In genomic region chr7:118488060-118488664, GRCm38 (mm10) we compare ENCODE assay signal across 11 mouse cellular contexts. TPM values are rescaled to one million over a fixed set of nuclear protein-coding genes. Genes with fewer than 3 reads are reported as not detected.
A peak's percentile ranks its signal among the peaks of the same experiment; 100 is the strongest.
DNase-seq lines count a peak whose midpoint lies in the region; ATAC-seq and TF ChIP-seq lines count a peak whose summit lies in the region.
"Had no signal": no experiment of that assay in that cellular context is flagged by ENCODE, and none has a peak within 500 bp of the region (broad histone marks: within the 10 kb centered on the region; RNA-seq: fewer than 3 reads in every experiment).

No protein-coding gene starts in this region.

- no peak for ATAC-seq in hindbrain, embryonic 16.5 days
- no peak for ATAC-seq in hindbrain, embryonic 13.5 days (ENCODE audit: low FRiP score)
- ATAC-seq in embryonic facial prominence, embryonic 14.5 days (ENCODE audit: low read depth) = no peak
- no peak for ATAC-seq in liver, embryonic 15.5 days (ENCODE audit: insufficient read depth)
- ATAC-seq: forebrain, postnatal 0 days had no signal

- WGBS in hindbrain, embryonic 16.5 days = 24% methylated on average over 8 of the region's 8 CpGs
- WGBS in hindbrain, embryonic 13.5 days = 27% methylated on average over 8 of the region's 8 CpGs
- 23% methylated on average over 8 of the region's 8 CpGs for WGBS in embryonic facial prominence, embryonic 14.5 days
- 39% methylated on average over 8 of the region's 8 CpGs for WGBS in liver, embryonic 15.5 days (ENCODE audit: insufficient replicate concordance)

- no peak overlapping the region for H3K4me3 ChIP-seq in hindbrain, embryonic 16.5 days (ENCODE audit: low read length)
- H3K4me3 ChIP-seq in hindbrain, embryonic 13.5 days = no peak overlapping the region
- peak overlapping the region; percentile 55 for H3K4me3 ChIP-seq in C2C12 (ENCODE audit: insufficient read depth, poor library complexity, severe bottlenecking)
- H3K4me3 ChIP-seq in embryonic facial prominence, embryonic 14.5 days (ENCODE audit: low read depth, low read length) = peak overlapping the region; percentile 18; the same call in 1 of the 2 replicates
- no peak overlapping the region for H3K4me3 ChIP-seq in liver, embryonic 15.5 days (replicated peaks)

- peaks cover 28% of the 10 kb centered on the region for H3K27me3 ChIP-seq in hindbrain, embryonic 16.5 days (replicated peaks; ENCODE audit: control insufficient read depth, insufficient read depth, low read length)
- H3K27me3 ChIP-seq in hindbrain, embryonic 13.5 days = peaks cover 56% of the 10 kb centered on the region
- H3K27me3 ChIP-seq in C2C12 (ENCODE audit: control insufficient read depth, insufficient read depth, insufficient read length) = no peaks in the 10 kb centered on the region
- peaks cover 16% of the 10 kb centered on the region; the same call in 1 of the 2 replicates for H3K27me3 ChIP-seq in embryonic facial prominence, embryonic 14.5 days (replicated peaks; ENCODE audit: control insufficient read depth, insufficient read depth, low read length)
- peaks cover 33% of the 10 kb centered on the region for H3K27me3 ChIP-seq in liver, embryonic 15.5 days

- H3K79me2 ChIP-seq in C2C12 (ENCODE audit: control insufficient read depth, insufficient read depth) = peaks cover 82% of the 10 kb centered on the region

- no peak overlapping the region for H3K27ac ChIP-seq in hindbrain, embryonic 16.5 days (ENCODE audit: low read depth, low read length)
- no peak overlapping the region for H3K27ac ChIP-seq in hindbrain, embryonic 13.5 days
- no peak overlapping the region for H3K27ac ChIP-seq in embryonic facial prominence, embryonic 14.5 days (replicated peaks; ENCODE audit: low read depth, low read length)
- H3K27ac ChIP-seq in liver, embryonic 15.5 days (replicated peaks) = no peak overlapping the region

- no peak for TF ChIP-seq CTCF in C2C12 (IDR thresholded peaks at IDR 0.05; ENCODE audit: control insufficient read depth, insufficient read depth, insufficient read length)

- peak overlapping the region; percentile 10; the same call in 1 of the 2 replicates for H3K4me2 ChIP-seq in hindbrain, embryonic 16.5 days (ENCODE audit: low read length)
- no peak overlapping the region for H3K4me2 ChIP-seq in hindbrain, embryonic 13.5 days
- H3K4me2 ChIP-seq in embryonic facial prominence, embryonic 14.5 days (ENCODE audit: low read depth, low read length) = peak overlapping the region; percentile 85
- peak overlapping the region; percentile 25 for H3K4me2 ChIP-seq in liver, embryonic 15.5 days

- peaks cover 57% of the 10 kb centered on the region for H3K79me3 ChIP-seq in C2C12 (ENCODE audit: low read depth)

- no peaks in the 10 kb centered on the region for H3K9me3 ChIP-seq in hindbrain, embryonic 16.5 days (ENCODE audit: control insufficient read depth, low read length)
- H3K9me3 ChIP-seq in hindbrain, embryonic 13.5 days = no peaks in the 10 kb centered on the region
- no peaks in the 10 kb centered on the region for H3K9me3 ChIP-seq in embryonic facial prominence, embryonic 14.5 days (ENCODE audit: control insufficient read depth, low read length)
- no peaks in the 10 kb centered on the region for H3K9me3 ChIP-seq in liver, embryonic 15.5 days (replicated peaks)

- no peak overlapping the region for H3K9ac ChIP-seq in hindbrain, embryonic 16.5 days (ENCODE audit: low read depth, low read length)
- no peak overlapping the region for H3K9ac ChIP-seq in hindbrain, embryonic 13.5 days
- no peak overlapping the region for H3K9ac ChIP-seq in embryonic facial prominence, embryonic 14.5 days (ENCODE audit: low read depth, low read length)
- H3K9ac ChIP-seq in liver, embryonic 15.5 days = no peak overlapping the region
- H3K9ac ChIP-seq: forebrain, postnatal 0 days had no signal

- H3K36me3 ChIP-seq in hindbrain, embryonic 16.5 days (ENCODE audit: control insufficient read depth, insufficient read depth, low read length) = no peaks in the 10 kb centered on the region
- no peaks in the 10 kb centered on the region for H3K36me3 ChIP-seq in hindbrain, embryonic 13.5 days
- H3K36me3 ChIP-seq in C2C12 (ENCODE audit: control insufficient read depth, insufficient read depth) = peaks cover 24% of the 10 kb centered on the region
- H3K36me3 ChIP-seq in embryonic facial prominence, embryonic 14.5 days (ENCODE audit: control insufficient read depth, insufficient read depth, low read length) = peaks cover 28% of the 10 kb centered on the region
- no peaks in the 10 kb centered on the region for H3K36me3 ChIP-seq in liver, embryonic 15.5 days (replicated peaks)

- H3K4me1 ChIP-seq in hindbrain, embryonic 16.5 days (ENCODE audit: control insufficient read depth, insufficient read depth, low read depth, low read length) = peaks cover 11% of the 10 kb centered on the region
- H3K4me1 ChIP-seq in hindbrain, embryonic 13.5 days (replicated peaks) = peaks cover 27% of the 10 kb centered on the region
- peaks cover 32% of the 10 kb centered on the region for H3K4me1 ChIP-seq in embryonic facial prominence, embryonic 14.5 days (ENCODE audit: control insufficient read depth, insufficient read depth, low read length)
- peaks cover 30% of the 10 kb centered on the region for H3K4me1 ChIP-seq in liver, embryonic 15.5 days (replicated peaks)

- peak overlapping the region; percentile 54 for H3ac ChIP-seq in C2C12 (ENCODE audit: control insufficient read depth, insufficient read length, low read depth)

- no peak for DNase-seq in embryonic facial prominence, embryonic 14.5 days (ENCODE audit: low spot score)
- no peak for DNase-seq in urinary bladder, postnatal 36 days (ENCODE audit: low spot score in 2 of 2)
- DNase-seq in layer of hippocampus, adult 18-20 months (ENCODE audit: low spot score in 2 of 2) = no peak
- DNase-seq in spleen, postnatal 4 days (ENCODE audit: low spot score in 2 of 2) = no peak
- DNase-seq: adrenal gland, postnatal 36 days; forebrain, postnatal 0 days; kidney, adult 9 months had no signal

TF ChIP-seq in C2C12, 6 proteins besides CTCF, POLR2A, EP300 and RAD21:
- no peak for TF ChIP-seq CEBPB (IDR thresholded peaks at IDR 0.05; ENCODE audit: low read depth)
- TF ChIP-seq MAX (IDR thresholded peaks at IDR 0.05) = peak; percentile 49
- TF ChIP-seq MYOG (IDR thresholded peaks at IDR 0.05; ENCODE audit: control insufficient read depth, extremely low read depth, insufficient read length) = no peak

RNA-seq across cellular contexts. Expression of gene Itpripl2, which starts 3.6 kb away (rescaled TPM):
- polyA plus RNA-seq in hindbrain, embryonic 16.5 days (2015; fragmentation: Nextera tagmentation; extraction: Ambion mirVana) = 0.89 and 1.0 TPM in 2 replicates
- polyA plus RNA-seq in hindbrain, embryonic 13.5 days (2015; fragmentation: Nextera tagmentation; extraction: Ambion mirVana) = 1.1 and 1.2 TPM in 2 replicates
- polyA plus RNA-seq in C2C12 (2012; fragmentation: generic; extraction: Trizol) = 23.0 TPM
- polyA plus RNA-seq in embryonic facial prominence, embryonic 14.5 days (2014; fragmentation: Nextera tagmentation; extraction: Ambion mirVana) = 5.0 TPM in 2 replicates
- 1.1 and 1.2 TPM in 2 replicates for polyA plus RNA-seq in liver, embryonic 15.5 days (2015; fragmentation: Nextera tagmentation; extraction: Ambion mirVana)
- total RNA-seq in layer of hippocampus, adult 18-20 months (2021) = 1 to 10 TPM; 2.9 to 3.3 TPM

RNA-seq across cellular contexts. Expression of gene Syt17, which starts 40.1 kb away (rescaled TPM):
- 27.4 and 28.3 TPM in 2 replicates for polyA plus RNA-seq in hindbrain, embryonic 16.5 days (2015; fragmentation: Nextera tagmentation; extraction: Ambion mirVana)
- polyA plus RNA-seq in hindbrain, embryonic 13.5 days (2015; fragmentation: Nextera tagmentation; extraction: Ambion mirVana) = 9.4 and 9.6 TPM in 2 replicates
- polyA plus RNA-seq in C2C12 (2012; fragmentation: generic; extraction: Trizol) = 5.3 TPM
- polyA plus RNA-seq in embryonic facial prominence, embryonic 14.5 days (2014; fragmentation: Nextera tagmentation; extraction: Ambion mirVana) = 2.9 and 3.1 TPM in 2 replicates
- 0.28 and 0.35 TPM in 2 replicates for polyA plus RNA-seq in liver, embryonic 15.5 days (2015; fragmentation: Nextera tagmentation; extraction: Ambion mirVana)
- total RNA-seq in layer of hippocampus, adult 18-20 months (2021) = 10 to 100 TPM; 87.5 to 95.5 TPM

RNA-seq across cellular contexts. Expression of gene Coq7, which starts 45.0 kb away (rescaled TPM):
- polyA plus RNA-seq in hindbrain, embryonic 16.5 days (2015; fragmentation: Nextera tagmentation; extraction: Ambion mirVana) = 104 and 116 TPM in 2 replicates
- polyA plus RNA-seq in hindbrain, embryonic 13.5 days (2015; fragmentation: Nextera tagmentation; extraction: Ambion mirVana) = 105 and 106 TPM in 2 replicates
- 66.1 TPM for polyA plus RNA-seq in C2C12 (2012; fragmentation: generic; extraction: Trizol)
- 98.7 and 100 TPM in 2 replicates for polyA plus RNA-seq in embryonic facial prominence, embryonic 14.5 days (2014; fragmentation: Nextera tagmentation; extraction: Ambion mirVana)
- 37.6 and 38.8 TPM in 2 replicates for polyA plus RNA-seq in liver, embryonic 15.5 days (2015; fragmentation: Nextera tagmentation; extraction: Ambion mirVana)
- total RNA-seq in layer of hippocampus, adult 18-20 months (2021) = 10 to 100 TPM; 34.1 to 35.5 TPM

Comparison
In these comparisons a context has a peak if more than half of its experiments do, and no peak if none do; other contexts are left out.
1. H3K4me3 ChIP-seq: peak in C2C12 (single experiment) and embryonic facial prominence, embryonic 14.5 days (single experiment); none in hindbrain, embryonic 16.5 days (single experiment), hindbrain, embryonic 13.5 days (single experiment) and liver, embryonic 15.5 days (single experiment).